In genomic region chr10:30327849-30328248, GRCm38 (mm10) we compare ENCODE assay signal across 14 mouse cellular contexts.
DNase-seq lines count a peak whose midpoint lies in the region; ATAC-seq and TF ChIP-seq lines count a peak whose summit lies in the region.
"Had no signal": no experiment of that assay in that cellular context is flagged by ENCODE, and none has a peak within 500 bp of the region (broad histone marks: within the 10 kb centered on the region; RNA-seq: fewer than 3 reads in every experiment).

No protein-coding gene starts in this region.

- peaks cover 12% of the 10 kb centered on the region; the same call in 1 of the 2 replicates for H3K4me1 ChIP-seq in forebrain, embryonic 14.5 days (ENCODE audit: control insufficient read depth, insufficient read depth, low read length)
- H3K4me1 ChIP-seq in limb, embryonic 11.5 days (ENCODE audit: control insufficient read depth, insufficient read depth, low read length) = peaks cover 7% of the 10 kb centered on the region; the same call in 1 of the 2 replicates
- H3K4me1 ChIP-seq in neural tube, embryonic 14.5 days (ENCODE audit: control insufficient read depth, insufficient read depth, low read length) = no peaks in the 10 kb centered on the region
- H3K4me1 ChIP-seq in intestine, embryonic 15.5 days (replicated peaks) = 0 out of 2 replicates have a peak, but pooled peaks cover 2% of the 10 kb centered on the region
- H3K4me1 ChIP-seq in heart, adult 2 months (ENCODE audit: control insufficient read depth, insufficient read depth, low read length) = no peaks in the 10 kb centered on the region
- H3K4me1 ChIP-seq: heart, embryonic 13.5 days; liver, embryonic 12.5 days had no signal

- ATAC-seq in forebrain, embryonic 14.5 days = peak; percentile 71; the same call in 1 of the 2 replicates
- ATAC-seq in limb, embryonic 11.5 days (ENCODE audit: insufficient number of reproducible peaks, low FRiP score, low TSS enrichment, low read depth) = peak; percentile 87
- peak; percentile 97 for ATAC-seq in neural tube, embryonic 14.5 days (ENCODE audit: low read depth)
- no peak for ATAC-seq in intestine, embryonic 15.5 days
- ATAC-seq: intestine, postnatal 0 days; liver, embryonic 12.5 days; Patski had no signal

- H3K9me3 ChIP-seq in forebrain, embryonic 14.5 days (replicated peaks; ENCODE audit: control insufficient read depth, low read length) = no peaks in the 10 kb centered on the region
- H3K9me3 ChIP-seq in limb, embryonic 11.5 days (ENCODE audit: control insufficient read depth, low read length) = no peaks in the 10 kb centered on the region
- no peaks in the 10 kb centered on the region for H3K9me3 ChIP-seq in neural tube, embryonic 14.5 days (ENCODE audit: control insufficient read depth, low read length)
- H3K9me3 ChIP-seq in intestine, embryonic 15.5 days = no peaks in the 10 kb centered on the region
- H3K9me3 ChIP-seq: heart, embryonic 13.5 days; liver, embryonic 12.5 days had no signal

- peak; percentile 8 for DNase-seq in kidney, postnatal 10 days
- no peak for DNase-seq in kidney, adult 8-10 months
- DNase-seq in forebrain, embryonic 14.5 days (ENCODE audit: low spot score) = peak; percentile 58
- DNase-seq in limb, embryonic 11.5 days (ENCODE audit: low spot score) = peak; percentile 75
- DNase-seq in heart, adult 2 months = no peak
- no peak for DNase-seq in layer of hippocampus, postnatal 10 days (ENCODE audit: low spot score in 2 of 2)
- DNase-seq: adrenal gland, postnatal 25 days; cerebellum, postnatal 14 days had no signal

- no peak overlapping the region for H3K4me3 ChIP-seq in forebrain, embryonic 14.5 days (ENCODE audit: low read depth, low read length)
- H3K4me3 ChIP-seq in limb, embryonic 11.5 days (ENCODE audit: low read depth, low read length) = no peak overlapping the region
- no peak overlapping the region for H3K4me3 ChIP-seq in neural tube, embryonic 14.5 days (ENCODE audit: low read depth, low read length)
- H3K4me3 ChIP-seq in intestine, embryonic 15.5 days (replicated peaks) = no peak overlapping the region
- no peak overlapping the region for H3K4me3 ChIP-seq in heart, adult 2 months
- H3K4me3 ChIP-seq: heart, embryonic 13.5 days; liver, embryonic 12.5 days had no signal

- H3K27me3 ChIP-seq in forebrain, embryonic 14.5 days (replicated peaks; ENCODE audit: control insufficient read depth, insufficient read depth, low read length) = no peaks in the 10 kb centered on the region
- no peaks in the 10 kb centered on the region for H3K27me3 ChIP-seq in limb, embryonic 11.5 days (ENCODE audit: control insufficient read depth, insufficient read depth, low read length)
- no peaks in the 10 kb centered on the region for H3K27me3 ChIP-seq in neural tube, embryonic 14.5 days (ENCODE audit: control insufficient read depth, insufficient read depth, low read length)
- no peaks in the 10 kb centered on the region for H3K27me3 ChIP-seq in intestine, embryonic 15.5 days (replicated peaks)
- no peaks in the 10 kb centered on the region for H3K27me3 ChIP-seq in heart, adult 2 months (ENCODE audit: control insufficient read depth, insufficient read depth, low read length)
- H3K27me3 ChIP-seq: heart, embryonic 13.5 days; liver, embryonic 12.5 days had no signal

- H3K4me2 ChIP-seq in forebrain, embryonic 14.5 days (ENCODE audit: low read length) = no peak overlapping the region
- H3K4me2 ChIP-seq in limb, embryonic 11.5 days (ENCODE audit: low read depth, severe bottlenecking) = peak overlapping the region; percentile 15; the same call in 1 of the 2 replicates
- no peak overlapping the region for H3K4me2 ChIP-seq in neural tube, embryonic 14.5 days (ENCODE audit: low read depth, low read length)
- H3K4me2 ChIP-seq in intestine, embryonic 15.5 days (replicated peaks) = no peak overlapping the region
- H3K4me2 ChIP-seq: heart, embryonic 13.5 days; liver, embryonic 12.5 days had no signal

- H3K79me2 ChIP-seq in heart, adult 2 months (replicated peaks; ENCODE audit: control insufficient read depth, insufficient read depth, low read length) = no peaks in the 10 kb centered on the region

- no peak for TF ChIP-seq POLR2A in heart, adult 2 months (IDR thresholded peaks at IDR 0.05; ENCODE audit: insufficient read depth, low read depth, low read length)

- H3K36me3 ChIP-seq in forebrain, embryonic 14.5 days (ENCODE audit: control insufficient read depth, insufficient read depth, low read length) = no peaks in the 10 kb centered on the region
- H3K36me3 ChIP-seq in limb, embryonic 11.5 days (ENCODE audit: control insufficient read depth, insufficient read depth, low read length) = no peaks in the 10 kb centered on the region
- H3K36me3 ChIP-seq in neural tube, embryonic 14.5 days (ENCODE audit: control insufficient read depth, insufficient read depth, low read length) = no peaks in the 10 kb centered on the region
- H3K36me3 ChIP-seq in intestine, embryonic 15.5 days = no peaks in the 10 kb centered on the region
- H3K36me3 ChIP-seq in heart, adult 2 months (ENCODE audit: control insufficient read depth, insufficient read depth, low read length) = no peaks in the 10 kb centered on the region
- H3K36me3 ChIP-seq: heart, embryonic 13.5 days; liver, embryonic 12.5 days had no signal

- TF ChIP-seq EP300 in heart, adult 2 months (IDR thresholded peaks at IDR 0.05; ENCODE audit: insufficient read depth, low read depth, low read length) = no peak

- no peak for TF ChIP-seq CTCF in heart, adult 2 months (IDR thresholded peaks at IDR 0.05)

- 6% methylated on average over 8 of the region's 8 CpGs for WGBS in forebrain, embryonic 14.5 days
- WGBS in limb, embryonic 11.5 days = 7% methylated on average over 8 of the region's 8 CpGs
- WGBS in neural tube, embryonic 14.5 days = 35% methylated on average over 8 of the region's 8 CpGs
- 31% methylated on average over 8 of the region's 8 CpGs for WGBS in intestine, embryonic 15.5 days
- WGBS in heart, adult 2 months = 64% methylated on average over 8 of the region's 8 CpGs

- H3K9ac ChIP-seq in forebrain, embryonic 14.5 days (ENCODE audit: low read length) = no peak overlapping the region
- H3K9ac ChIP-seq in limb, embryonic 11.5 days (ENCODE audit: low read length) = no peak overlapping the region
- no peak overlapping the region for H3K9ac ChIP-seq in neural tube, embryonic 14.5 days (replicated peaks; ENCODE audit: low read depth, low read length)
- no peak overlapping the region for H3K9ac ChIP-seq in intestine, embryonic 15.5 days
- no peak overlapping the region for H3K9ac ChIP-seq in heart, adult 2 months (ENCODE audit: low read depth, low read length)
- H3K9ac ChIP-seq: heart, embryonic 13.5 days; liver, embryonic 12.5 days had no signal

- no peak overlapping the region for H3K27ac ChIP-seq in forebrain, embryonic 14.5 days (ENCODE audit: low read depth, low read length)
- H3K27ac ChIP-seq in limb, embryonic 11.5 days (replicated peaks; ENCODE audit: low read depth, low read length) = no peak overlapping the region
- H3K27ac ChIP-seq in neural tube, embryonic 14.5 days (ENCODE audit: low read depth, low read length) = no peak overlapping the region
- no peak overlapping the region for H3K27ac ChIP-seq in intestine, embryonic 15.5 days
- H3K27ac ChIP-seq in heart, adult 2 months = no peak overlapping the region
- H3K27ac ChIP-seq: heart, embryonic 13.5 days; liver, embryonic 12.5 days had no signal

- intact Hi-C loops in heart, adult 2 months (cut with DNase I) = no loop called here

Comparison
In these comparisons a context has a peak if more than half of its experiments do, and no peak if none do; other contexts are left out.
1. DNase-seq: peak in kidney, postnatal 10 days (single experiment), forebrain, embryonic 14.5 days (single experiment) and limb, embryonic 11.5 days (single experiment); none in kidney, adult 8-10 months (0 of 2), heart, adult 2 months (0 of 2) and layer of hippocampus, postnatal 10 days (0 of 2).